Mouse (Mus musculus) erythroblast, embryonic 14.5 days (primary cell): ENCODE measurements at regions not wholly inside any gene's neighbourhood (a gene's known extent, or its start where the extent isn't known, plus 50 kb on each side); places are given as distances from the start of the nearest gene placed in this dataset.

Source experiments
- GATA1 ChIP-seq: IDR thresholded peaks from 2 replicates; pipeline ENCODE4 v1.6.1; 2012; ENCODE audit warnings: low read length, inconsistent platforms, mixed read lengths
- TAL1 ChIP-seq: IDR thresholded peaks from 3 replicates; pipeline ENCODE4 v1.6.1; 2012; ENCODE audit warnings: low read length, inconsistent platforms, mixed read lengths

- TF ChIP-seq TAL1 (no peak), GATA1 (no peak)
These were observed 61.2 kb upstream of the Zmiz1 start for GRCm38 (mm10) chr14:25397751-25398150.
